Mouse (Mus musculus): ENCODE data around the gene Flna.

GRCm38 (mm10) chrX:74246693-74247092, 2.9 kb downstream of the Flna start:
- TF ChIP-seq CTCF (IDR thresholded peaks at IDR 0.05; ENCODE audit: low read depth) (no peak), EP300 (IDR thresholded peaks at IDR 0.05; ENCODE audit: low read depth) (no peak)

Data from heart, postnatal 0 days (tissue).